Mouse (Mus musculus): ENCODE results near the gene Olfr101.

DNA sequence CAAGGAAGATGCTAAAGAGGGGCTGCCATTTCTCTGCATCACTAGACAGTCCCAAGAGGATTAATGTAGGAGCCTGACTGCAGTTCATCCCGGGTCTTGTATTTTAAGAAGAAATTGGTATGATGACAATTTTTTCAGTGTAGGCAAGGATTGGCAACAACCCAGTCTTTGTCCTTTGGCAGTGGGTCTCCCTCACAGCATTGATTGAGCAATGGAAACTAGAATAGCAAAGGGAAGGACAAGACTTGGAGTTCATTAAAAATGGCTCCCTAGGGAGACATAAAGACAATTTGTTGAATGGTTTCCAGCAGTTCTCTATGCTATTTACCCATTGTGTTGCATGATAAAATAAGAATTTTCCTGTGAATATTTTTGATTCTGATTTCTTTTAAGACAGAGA, 23.8 kb downstream of the Olfr101 start:
- TF ChIP-seq POLR2A (IDR thresholded peaks at IDR 0.05; ENCODE audit: borderline replicate concordance, extremely low read depth, low read depth, low read length) (no peak), CTCF (IDR thresholded peaks at IDR 0.05; ENCODE audit: insufficient read depth, low read length) (no peak)

Measured in lung, adult 2 months (tissue).